Mouse (Mus musculus) stomach, embryonic 15.5 days (tissue): ENCODE data around the gene Tsr3. TPM values are rescaled to one million over a fixed set of nuclear protein-coding genes. Genes with fewer than 3 reads are reported as not detected.
"Not testable (repeated sequence)": the region's sequence is repeated elsewhere in the genome, so short reads cannot be mapped to it uniquely, and the experiment has no call there.

Experiments
- ATAC-seq: fragments of 200-750 bp; cut with Nextera tagmentation; 2 replicates; pipeline ENCODE4 v1.8.0; 2017; ENCODE audit warnings: low read depth, moderate number of reproducible peaks, moderate TSS enrichment; ENCODE audit not compliant: insufficient read depth, low FRiP score
- H3K27ac ChIP-seq: fragments of 300-500 bp; sonication (generic); 2 replicates; pipeline ENCODE4 v1.5.1; 2015; ENCODE audit warnings: mild to moderate bottlenecking, inconsistent platforms
- H3K27me3 ChIP-seq: fragments of 300-500 bp; sonication (generic); replicated peaks from 2 replicates; pipeline ENCODE4 v1.6.1; 2015; ENCODE audit warnings: inconsistent platforms
- H3K36me3 ChIP-seq: fragments of 300-500 bp; sonication (generic); 2 replicates; pipeline ENCODE4 v1.6.1; 2015; ENCODE audit warnings: inconsistent platforms
- H3K4me1 ChIP-seq: fragments of 300-500 bp; sonication (generic); 2 replicates; pipeline ENCODE4 v1.6.1; 2015; ENCODE audit warnings: inconsistent platforms
- H3K4me2 ChIP-seq: fragments of 300-500 bp; sonication (generic); 2 replicates; pipeline ENCODE4 v1.6.1; 2015; ENCODE audit warnings: mild to moderate bottlenecking, inconsistent platforms
- H3K4me3 ChIP-seq: fragments of 300-500 bp; sonication (generic); replicated peaks from 2 replicates; pipeline ENCODE4 v1.5.1; 2015; ENCODE audit warnings: inconsistent platforms
- H3K9ac ChIP-seq: fragments of 300-500 bp; sonication (generic); 2 replicates; pipeline ENCODE4 v1.6.1; 2015; ENCODE audit warnings: inconsistent platforms
- H3K9me3 ChIP-seq: fragments of 300-500 bp; sonication (generic); 2 replicates; pipeline ENCODE4 v1.6.1; 2016; ENCODE audit warnings: inconsistent platforms
- WGBS: fragments of 180-500 bp; shearing (Covaris S2); methylation state at CpG from one replicate; pipeline ENCODE4 v1.1.7; 2015; 5-methylcytosine and 5-hydroxymethylcytosine counted together
- polyA plus RNA-seq: library from polyadenylated mRNA; unstranded; fragments of >200 nt; fragmentation: Nextera tagmentation; extraction: Ambion mirVana; gene quantifications from 2 replicates; pipeline ENCODE4 v1.2.1, GENCODE M21; 2015

Tsr3 gene
- polyA plus RNA-seq, 1 experiment from 2014 or later = 42.8 TPM

DNA sequence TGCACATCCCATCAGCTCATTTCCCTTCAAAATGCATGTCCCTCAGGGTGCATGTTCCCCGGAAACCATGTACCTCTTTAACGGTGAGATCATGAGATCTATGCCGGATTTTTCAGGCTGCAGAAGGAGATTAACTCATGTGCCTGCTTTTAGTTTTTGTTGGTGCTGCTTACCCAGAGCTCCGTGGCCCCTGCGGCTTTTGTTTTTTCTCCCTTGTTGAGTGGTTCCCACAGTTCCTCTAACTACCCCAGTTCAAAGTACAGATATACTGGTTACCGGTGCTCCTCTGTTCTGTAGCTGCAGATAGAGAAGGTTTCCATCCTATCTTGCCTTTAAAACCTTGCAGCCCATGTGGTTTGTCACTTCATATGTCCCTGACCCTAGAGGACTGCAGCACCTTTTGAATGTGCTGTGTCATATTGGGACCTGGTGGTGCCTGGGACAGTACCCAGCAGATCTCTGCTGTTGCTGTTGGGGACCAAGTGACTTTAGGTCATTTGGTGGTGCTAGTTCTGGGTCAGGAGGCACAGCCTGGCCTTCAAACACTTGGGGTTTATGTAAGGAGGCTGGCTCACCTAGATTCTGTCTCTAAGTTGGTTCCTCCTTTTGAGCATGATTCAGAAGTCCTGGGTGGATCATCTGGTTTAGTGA is 16.9 kb upstream of the Tsr3 start:
- Histone ChIP-seq H3K4me2 (peak overlapping the region; percentile 76), H3K4me1 (peaks cover 14% of the 10 kb centered on the region), H3K4me3 (peak overlapping the region; percentile 33), H3K9me3 (no peaks in the 10 kb centered on the region), H3K36me3 (peaks cover 11% of the 10 kb centered on the region), H3K27me3 (no peaks in the 10 kb centered on the region), H3K27ac (peak overlapping the region; percentile 48; the same call in 1 of the 2 replicates), H3K9ac (peak overlapping the region; percentile 25; the same call in 1 of the 2 replicates)
- ATAC-seq = peak; percentile 30; the same call in 1 of the 2 replicates
- WGBS = 58% methylated on average over 6 of the region's 6 CpGs

DNA sequence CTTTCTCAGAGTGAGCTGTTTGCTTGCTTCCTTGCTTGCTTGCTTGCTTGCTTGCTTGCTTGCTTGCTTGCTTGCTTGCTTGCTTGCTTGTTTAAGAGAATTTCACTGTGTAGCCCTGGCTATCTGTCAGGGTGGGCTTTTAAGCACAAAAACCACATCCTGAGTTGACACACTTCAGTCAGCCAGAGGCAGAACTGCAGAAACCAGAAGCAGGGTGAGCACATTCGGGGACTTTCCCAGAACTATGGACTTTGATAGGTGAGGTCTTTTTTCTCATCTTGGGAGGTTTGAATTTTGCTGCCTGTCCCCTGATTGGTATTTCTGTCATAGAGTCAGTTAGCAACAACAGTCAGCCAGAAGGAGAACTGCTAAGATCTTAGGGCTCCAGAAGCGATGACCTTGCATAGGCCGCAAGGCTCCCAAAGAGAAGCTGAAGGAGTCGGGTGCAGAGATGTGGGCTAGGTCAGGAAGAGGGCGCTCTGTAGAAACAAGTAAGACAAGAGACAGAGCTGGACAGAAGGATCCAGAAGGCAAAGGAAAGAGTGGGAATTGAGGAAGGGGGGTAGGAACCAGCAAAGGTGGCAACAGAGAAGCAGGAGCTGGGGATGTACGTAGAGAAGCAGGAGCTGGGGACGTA is 15.3 kb upstream of the Tsr3 start:
- Histone ChIP-seq H3K4me3 (no peak overlapping the region), H3K9me3 (no peaks in the 10 kb centered on the region), H3K4me2 (no peak overlapping the region), H3K4me1 (peaks cover 14% of the 10 kb centered on the region), H3K9ac (no peak overlapping the region), H3K36me3 (peaks cover 10% of the 10 kb centered on the region), H3K27me3 (no peaks in the 10 kb centered on the region), H3K27ac (no peak overlapping the region)
- ATAC-seq = no peak
- 86% methylated on average over 7 of the region's 7 CpGs for WGBS

DNA sequence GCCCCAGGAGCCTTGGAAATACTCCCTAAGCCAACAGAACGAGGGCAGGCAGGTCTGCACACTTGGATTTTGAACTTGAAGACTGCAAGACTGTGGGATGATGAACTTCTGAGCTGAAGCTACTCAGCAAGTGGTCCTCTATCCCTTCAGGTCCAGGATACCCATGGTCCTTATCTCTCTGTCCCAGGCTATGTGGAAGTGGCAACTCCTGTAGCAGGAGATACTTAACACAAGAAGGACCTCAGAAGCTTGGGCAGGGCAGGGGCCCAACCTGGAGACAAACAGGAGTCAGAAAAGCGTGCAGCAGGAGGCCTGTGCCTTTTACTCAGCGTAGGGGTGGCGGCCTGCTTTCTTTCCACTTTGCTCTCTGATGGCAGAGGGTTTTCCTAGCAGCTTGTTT is 14.3 kb upstream of the Tsr3 start:
- no peak overlapping the region for H3K27ac ChIP-seq
- peaks cover 10% of the 10 kb centered on the region; the same call in 1 of the 2 replicates for H3K36me3 ChIP-seq
- H3K9me3 ChIP-seq = no peaks in the 10 kb centered on the region
- no peak overlapping the region for H3K9ac ChIP-seq
- no peak overlapping the region for H3K4me2 ChIP-seq
- WGBS = 84% methylated on average over 4 of the region's 4 CpGs
- no peak for ATAC-seq
- H3K4me3 ChIP-seq = no peak overlapping the region
- H3K27me3 ChIP-seq = no peaks in the 10 kb centered on the region
- peaks cover 14% of the 10 kb centered on the region for H3K4me1 ChIP-seq

DNA sequence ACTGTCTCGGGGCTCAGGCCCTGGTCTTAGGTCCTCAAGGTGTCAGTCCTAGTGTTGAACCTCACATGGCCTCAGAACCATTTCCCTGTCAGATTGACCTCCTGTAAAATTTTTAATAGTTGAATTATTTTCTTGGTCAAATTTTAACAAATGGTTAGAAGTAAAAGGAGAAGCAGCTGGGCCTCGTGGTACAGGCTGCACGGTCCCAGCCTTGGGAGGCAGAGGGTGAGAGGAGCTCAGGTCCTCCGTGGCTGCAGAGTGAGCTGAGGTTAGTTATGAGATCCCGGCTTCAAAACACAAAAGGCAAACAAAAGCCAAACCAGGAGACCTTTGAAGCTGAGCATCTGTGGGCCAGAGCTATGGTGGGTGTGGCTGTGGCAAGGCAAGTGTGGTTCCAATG is 12.0 kb upstream of the Tsr3 start:
- no peaks in the 10 kb centered on the region for H3K27me3 ChIP-seq
- H3K4me3 ChIP-seq = no peak overlapping the region
- no peak overlapping the region for H3K4me2 ChIP-seq
- H3K9ac ChIP-seq = no peak overlapping the region
- H3K27ac ChIP-seq = no peak overlapping the region
- H3K9me3 ChIP-seq = no peaks in the 10 kb centered on the region
- 0 out of 2 replicates have a peak, but pooled peaks cover under 1% of the 10 kb centered on the region for H3K4me1 ChIP-seq
- ATAC-seq = no peak
- peaks cover 13% of the 10 kb centered on the region for H3K36me3 ChIP-seq
- WGBS = 83% methylated on average over 5 of the region's 5 CpGs

DNA sequence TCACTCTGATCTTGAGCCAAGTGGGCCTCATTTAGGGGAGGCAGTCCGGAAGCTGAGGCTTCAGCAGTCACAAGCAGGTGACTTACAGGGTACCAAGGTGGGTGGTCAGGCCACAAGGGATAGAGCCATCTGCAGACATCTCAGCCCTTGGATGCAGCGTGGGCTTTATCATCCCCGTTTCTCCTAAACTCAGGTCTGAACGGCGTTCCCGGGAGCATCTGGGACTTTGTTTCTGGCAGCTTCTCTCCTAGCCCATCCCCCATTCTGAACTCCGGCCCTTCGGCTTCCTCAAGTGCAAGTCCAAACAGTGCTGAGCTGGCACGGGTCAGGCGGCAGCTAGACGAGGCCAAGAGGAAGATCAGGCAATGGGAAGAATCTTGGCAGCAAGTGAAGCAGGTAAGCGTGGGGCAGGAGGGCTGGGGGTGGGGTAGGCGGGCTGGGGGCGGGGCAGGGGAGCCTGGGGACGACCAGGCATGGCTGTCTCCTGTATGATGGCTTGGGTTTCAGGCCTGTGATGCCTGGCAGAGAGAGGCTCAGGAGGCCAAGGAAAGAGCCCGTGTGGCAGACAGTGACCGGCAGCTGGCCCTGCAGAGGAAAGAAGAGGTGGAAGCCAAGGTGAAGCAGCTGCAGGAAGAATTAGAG is 9.8 kb upstream of the Tsr3 start:
- H3K4me1 ChIP-seq, H3K27ac ChIP-seq, H3K27me3 ChIP-seq, H3K9me3 ChIP-seq, H3K9ac ChIP-seq, H3K4me3 ChIP-seq, ATAC-seq, H3K4me2 ChIP-seq: not testable (repeated sequence)
- H3K36me3 ChIP-seq = peaks cover 20% of the 10 kb centered on the region
- WGBS = 73% methylated on average over 17 of the region's 17 CpGs

DNA sequence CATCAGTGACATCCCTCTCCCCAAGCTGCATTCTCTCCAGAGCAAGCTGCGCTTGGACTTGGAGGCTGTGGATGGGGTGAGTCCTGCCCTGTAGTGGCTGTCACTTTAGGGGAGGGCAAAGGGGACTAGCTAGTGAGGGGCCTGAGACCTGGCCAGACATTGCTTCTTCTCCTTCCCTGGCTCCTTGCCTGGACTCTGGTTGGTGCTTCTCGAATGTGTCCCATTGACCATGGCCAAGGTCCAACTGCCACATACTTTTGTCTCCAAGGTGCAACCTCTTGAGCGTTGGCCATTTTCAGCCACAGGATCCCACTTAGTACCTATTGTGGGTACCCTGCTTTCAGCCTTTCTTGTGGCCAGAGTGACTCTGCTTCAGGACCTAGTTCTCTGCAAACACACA is 9.3 kb upstream of the Tsr3 start:
- H3K36me3 ChIP-seq = peaks cover 21% of the 10 kb centered on the region
- H3K27me3 ChIP-seq = no peaks in the 10 kb centered on the region
- no peaks in the 10 kb centered on the region for H3K9me3 ChIP-seq
- ATAC-seq = no peak
- H3K4me1 ChIP-seq = no peaks in the 10 kb centered on the region
- 93% methylated on average over 3 of the region's 3 CpGs for WGBS
- H3K9ac ChIP-seq = no peak overlapping the region
- H3K27ac ChIP-seq = no peak overlapping the region
- no peak overlapping the region for H3K4me2 ChIP-seq
- H3K4me3 ChIP-seq = no peak overlapping the region

DNA sequence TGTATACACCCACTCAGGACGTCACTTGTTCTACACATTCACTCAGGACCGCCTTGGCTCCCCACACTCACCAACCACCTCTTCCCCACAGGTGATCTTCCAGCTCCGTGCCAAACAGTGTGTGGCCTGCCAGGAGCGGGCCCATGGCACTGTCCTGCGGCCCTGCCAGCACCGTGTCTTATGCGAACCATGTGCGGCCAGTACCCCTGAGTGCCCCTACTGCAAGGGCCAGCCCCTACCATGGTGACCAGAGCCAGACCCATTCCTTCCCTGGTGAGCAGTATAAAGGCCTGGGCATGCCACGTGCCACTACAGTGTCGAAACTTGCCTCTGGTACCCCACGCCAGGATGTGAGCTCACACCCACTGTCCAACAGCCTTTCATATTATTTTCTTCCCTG is 8.3 kb upstream of the Tsr3 start:
- WGBS = 96% methylated on average over 7 of the region's 11 CpGs
- not testable (repeated sequence) for H3K27ac ChIP-seq, H3K4me2 ChIP-seq, H3K27me3 ChIP-seq, ATAC-seq, H3K9me3 ChIP-seq, H3K4me3 ChIP-seq, H3K4me1 ChIP-seq, H3K9ac ChIP-seq
- peaks cover 21% of the 10 kb centered on the region for H3K36me3 ChIP-seq

DNA sequence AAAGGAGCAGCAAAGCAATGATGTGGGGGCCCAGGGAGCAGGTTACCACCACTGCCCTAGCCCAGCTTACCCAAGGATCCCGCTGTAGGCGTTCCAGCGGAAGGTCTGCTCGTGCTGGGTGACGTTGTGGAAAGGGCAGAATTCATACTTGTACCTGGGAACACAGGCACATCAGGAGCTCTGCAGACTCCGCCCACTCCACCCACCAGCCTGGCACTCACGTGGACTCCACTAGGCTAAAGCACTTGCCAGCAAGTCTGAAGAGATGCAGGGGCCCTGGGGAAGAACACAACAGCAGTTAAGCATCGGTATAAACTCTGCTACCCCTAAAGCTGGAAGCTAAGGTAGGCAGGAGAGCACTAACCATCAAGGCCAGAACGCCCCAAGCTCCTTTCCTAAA is 4.3 kb upstream of the Tsr3 start:
- Histone ChIP-seq H3K27me3 (no peaks in the 10 kb centered on the region), H3K9ac (no peak overlapping the region), H3K9me3 (no peaks in the 10 kb centered on the region), H3K36me3 (peaks cover 12% of the 10 kb centered on the region), H3K4me3 (no peak overlapping the region), H3K4me2 (no peak overlapping the region), H3K4me1 (peaks cover 7% of the 10 kb centered on the region), H3K27ac (no peak overlapping the region)
- 86% methylated on average over 9 of the region's 9 CpGs for WGBS
- ATAC-seq = no peak

DNA sequence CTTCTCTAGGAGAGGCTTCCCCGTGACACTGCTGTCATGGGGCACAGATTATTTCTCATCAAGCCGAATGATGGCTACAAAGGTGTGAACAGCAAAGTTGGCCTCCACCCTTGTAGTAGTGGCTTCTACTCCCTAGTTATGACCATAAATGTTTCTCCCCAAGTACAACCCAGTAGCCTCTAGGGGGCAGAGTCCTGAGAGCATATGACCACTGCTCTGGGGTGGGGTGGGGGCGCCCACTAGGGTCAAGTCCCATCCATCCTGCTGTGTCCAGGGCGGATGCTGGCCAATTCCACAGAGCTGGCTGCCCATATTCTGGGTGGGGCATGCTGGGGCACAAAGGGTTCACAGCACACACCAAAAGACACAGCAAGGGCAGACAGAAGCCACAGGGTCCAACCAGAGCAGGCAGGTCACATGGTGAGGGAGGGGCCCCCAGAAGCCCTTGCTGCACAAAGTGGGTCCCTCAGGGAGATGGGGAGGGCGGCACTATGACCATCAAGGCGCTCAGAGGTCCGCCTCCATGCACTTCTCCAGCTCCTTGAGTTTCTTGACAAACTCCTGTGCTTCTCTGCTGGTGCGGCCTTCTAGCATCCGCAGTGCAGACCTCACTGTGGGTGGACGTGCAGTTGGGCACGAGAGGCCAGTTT is 3.3 kb downstream of the Tsr3 start:
- peaks cover 14% of the 10 kb centered on the region for H3K36me3 ChIP-seq
- no peak overlapping the region for H3K9ac ChIP-seq
- H3K4me3 ChIP-seq = no peak overlapping the region
- no peak overlapping the region for H3K27ac ChIP-seq
- WGBS = 86% methylated on average over 11 of the region's 11 CpGs
- ATAC-seq = no peak
- H3K4me2 ChIP-seq = no peak overlapping the region
- peaks cover 17% of the 10 kb centered on the region for H3K4me1 ChIP-seq
- H3K9me3 ChIP-seq = no peaks in the 10 kb centered on the region
- H3K27me3 ChIP-seq = no peaks in the 10 kb centered on the region

DNA sequence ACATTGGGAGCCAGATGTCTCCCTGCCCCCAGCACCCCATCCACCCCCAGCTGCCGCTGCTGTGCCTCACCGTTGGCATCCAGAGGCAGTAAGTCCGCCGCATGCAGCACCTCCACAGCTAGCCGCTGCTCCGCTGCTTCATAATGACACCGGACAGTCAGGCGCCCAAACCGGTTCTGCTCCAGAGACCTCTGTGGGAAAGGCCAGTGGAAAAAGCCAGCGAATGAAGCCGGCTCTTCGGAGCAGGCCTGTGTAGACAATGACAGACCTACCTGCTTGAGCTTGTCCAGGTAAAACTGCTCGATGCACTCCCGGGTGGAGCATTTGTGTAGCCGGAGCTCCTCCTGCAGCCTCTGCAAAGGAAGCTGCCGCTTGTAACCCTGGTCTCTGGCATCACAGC is 4.3 kb downstream of the Tsr3 start:
- no peak for ATAC-seq
- Histone ChIP-seq H3K36me3 (peaks cover 14% of the 10 kb centered on the region), H3K27ac (no peak overlapping the region), H3K4me3 (no peak overlapping the region), H3K27me3 (no peaks in the 10 kb centered on the region), H3K9ac (no peak overlapping the region), H3K4me1 (peaks cover 15% of the 10 kb centered on the region), H3K4me2 (no peak overlapping the region), H3K9me3 (no peaks in the 10 kb centered on the region)
- WGBS = 77% methylated on average over 16 of the region's 16 CpGs

DNA sequence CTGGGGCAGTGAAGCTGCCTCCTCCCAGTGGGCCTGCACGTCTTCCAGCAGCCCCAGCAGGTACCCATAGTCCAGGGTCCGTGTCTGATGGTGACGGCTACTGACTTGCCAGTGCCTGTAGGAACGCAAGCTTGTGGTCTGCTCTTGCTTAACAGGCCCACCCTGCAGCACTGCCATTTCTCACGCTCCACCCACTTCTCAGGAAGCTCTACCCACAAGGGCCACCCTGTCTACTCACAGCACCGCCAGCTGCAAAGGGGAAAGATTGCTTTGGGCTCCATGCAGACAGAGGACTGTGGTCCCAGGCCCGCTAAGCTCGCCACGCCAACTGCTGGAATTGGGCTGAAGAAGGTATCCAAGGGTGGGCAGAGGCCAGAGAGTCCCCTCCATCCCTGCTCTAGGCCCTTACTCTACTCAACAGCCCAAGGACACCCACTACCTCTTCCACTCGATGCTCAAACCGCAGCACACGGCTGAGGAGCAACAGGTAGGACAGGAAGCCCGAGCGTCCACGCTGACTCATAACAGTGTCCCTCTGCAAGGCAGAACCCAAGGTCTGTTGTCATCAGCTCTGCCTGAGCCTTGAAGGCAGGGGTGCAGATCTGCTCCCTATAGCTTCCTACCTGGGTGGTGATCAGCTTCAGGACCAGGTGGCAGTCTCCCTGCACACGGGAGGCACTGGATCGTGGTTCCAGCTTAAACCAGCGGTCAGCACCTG is 8.2 kb downstream of the Tsr3 start:
- Histone ChIP-seq H3K9ac (no peak overlapping the region), H3K36me3 (peaks cover 7% of the 10 kb centered on the region; the same call in 1 of the 2 replicates), H3K4me3 (no peak overlapping the region), H3K27ac (no peak overlapping the region), H3K4me2 (no peak overlapping the region), H3K9me3 (no peaks in the 10 kb centered on the region), H3K4me1 (no peaks in the 10 kb centered on the region), H3K27me3 (peaks cover under 1% of the 10 kb centered on the region; the same call in 1 of the 2 replicates)
- no peak for ATAC-seq
- WGBS = 76% methylated on average over 18 of the region's 18 CpGs
